Mouse (Mus musculus) common myeloid progenitor, adult 5-6 weeks (primary cell): Measurements from ENCODE around the gene Adgrg2. TPM values are rescaled to one million over a fixed set of nuclear protein-coding genes. Genes with fewer than 3 reads are reported as not detected.
A peak's percentile ranks its signal among the peaks of the same experiment; 100 is the strongest.

Experiments
- ATAC-seq: replicated peaks from 2 replicates; pipeline ENCODE4 v1.8.0; 2016; ENCODE audit warnings: low read depth, mild to moderate bottlenecking, moderate TSS enrichment, inconsistent platforms; ENCODE audit not compliant: poor library complexity, severe bottlenecking
- total RNA-seq: library from RNA; stranded (forward); fragments of 200-1000, 187-1606 nt; gene quantifications from 2 replicates; pipeline ENCODE4 v1.2.3, GENCODE M21; 2017

Gene Adgrg2
- 0.23 and 0.24 TPM in 2 replicates for total RNA-seq

DNA sequence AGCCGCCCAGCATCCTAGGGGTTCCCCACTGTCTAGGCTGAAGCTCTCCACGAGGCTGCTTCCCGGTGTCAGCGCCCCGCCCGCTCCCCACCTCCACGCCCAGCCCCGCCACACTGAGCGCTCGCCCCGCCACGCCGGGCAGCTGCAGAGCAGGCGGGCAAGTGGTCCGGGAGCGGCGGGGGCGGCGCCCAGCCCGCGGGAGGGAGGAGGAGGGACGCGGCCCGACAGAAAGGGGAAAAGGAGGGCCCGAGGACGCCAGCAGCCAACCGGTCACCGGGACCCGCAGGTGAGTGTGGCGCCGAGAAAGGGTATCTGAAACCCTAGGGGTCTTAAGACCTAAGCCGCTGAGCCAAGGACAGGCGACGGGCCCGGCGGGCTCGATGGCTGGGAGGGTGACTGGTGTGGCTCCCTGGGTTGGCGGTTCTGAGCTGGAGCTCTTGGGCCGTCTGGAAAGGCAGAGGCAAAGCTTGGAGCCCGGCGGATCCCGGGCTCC is at the start of gene Adgrg2:
Gene Adgrg2 (plus strand): TSS at position 227 of the 493 bp plus-strand sequence.
- ATAC-seq = peak; percentile 84

DNA sequence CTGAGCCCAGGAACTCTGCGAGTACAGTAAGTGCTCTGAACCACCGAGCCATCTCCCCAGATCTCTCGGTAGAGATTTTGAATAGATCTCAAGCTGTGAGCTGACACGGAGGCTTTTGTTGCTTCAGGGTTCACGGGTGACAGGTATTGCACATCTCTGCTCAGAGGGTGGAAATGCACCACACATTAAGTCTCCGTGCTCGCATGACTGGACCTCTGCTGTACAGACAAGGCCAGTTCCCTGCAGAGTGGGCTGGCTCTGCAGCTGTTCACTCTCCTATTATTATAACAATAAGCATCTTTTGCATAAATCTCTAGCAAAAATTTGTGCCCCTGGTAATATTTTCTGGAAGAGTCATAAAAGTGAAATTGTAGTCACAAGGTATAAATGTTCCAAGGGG is 39.5 kb upstream of the Adgrg2 start:
- no peak for ATAC-seq

DNA sequence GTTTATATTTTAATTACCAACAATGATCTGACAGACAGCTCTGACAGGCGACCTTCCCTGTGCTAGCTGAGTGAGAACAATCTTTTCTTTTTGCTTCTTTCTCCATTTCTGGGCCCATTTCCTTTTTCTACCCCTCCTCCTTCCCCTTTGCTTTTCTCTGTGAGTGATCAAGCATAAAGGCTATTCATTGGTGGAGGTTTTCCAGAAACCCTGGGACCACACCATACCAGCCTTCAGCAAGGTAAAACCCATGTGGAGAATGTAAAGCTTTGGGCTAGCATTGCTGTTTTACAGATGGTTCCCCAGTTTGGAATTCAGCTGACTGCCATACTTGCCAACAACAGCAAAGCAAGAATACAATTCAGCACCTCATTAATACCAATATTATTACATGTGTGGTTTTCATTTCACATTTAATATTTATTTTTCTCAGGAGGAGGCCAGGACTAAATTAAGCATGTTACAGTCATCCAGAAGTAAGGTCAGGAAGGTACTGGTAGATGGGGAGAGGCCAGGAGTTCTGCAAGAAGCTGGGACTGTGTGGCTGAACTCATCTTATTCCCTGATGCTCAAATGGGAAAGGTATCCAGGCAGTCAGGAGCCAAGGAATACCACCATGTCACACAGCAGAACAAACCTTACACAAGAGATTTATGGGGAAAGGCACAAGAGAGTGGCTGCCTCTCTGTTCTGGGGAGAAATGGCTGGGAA is 38.4 kb upstream of the Adgrg2 start:
- ATAC-seq = no peak

DNA sequence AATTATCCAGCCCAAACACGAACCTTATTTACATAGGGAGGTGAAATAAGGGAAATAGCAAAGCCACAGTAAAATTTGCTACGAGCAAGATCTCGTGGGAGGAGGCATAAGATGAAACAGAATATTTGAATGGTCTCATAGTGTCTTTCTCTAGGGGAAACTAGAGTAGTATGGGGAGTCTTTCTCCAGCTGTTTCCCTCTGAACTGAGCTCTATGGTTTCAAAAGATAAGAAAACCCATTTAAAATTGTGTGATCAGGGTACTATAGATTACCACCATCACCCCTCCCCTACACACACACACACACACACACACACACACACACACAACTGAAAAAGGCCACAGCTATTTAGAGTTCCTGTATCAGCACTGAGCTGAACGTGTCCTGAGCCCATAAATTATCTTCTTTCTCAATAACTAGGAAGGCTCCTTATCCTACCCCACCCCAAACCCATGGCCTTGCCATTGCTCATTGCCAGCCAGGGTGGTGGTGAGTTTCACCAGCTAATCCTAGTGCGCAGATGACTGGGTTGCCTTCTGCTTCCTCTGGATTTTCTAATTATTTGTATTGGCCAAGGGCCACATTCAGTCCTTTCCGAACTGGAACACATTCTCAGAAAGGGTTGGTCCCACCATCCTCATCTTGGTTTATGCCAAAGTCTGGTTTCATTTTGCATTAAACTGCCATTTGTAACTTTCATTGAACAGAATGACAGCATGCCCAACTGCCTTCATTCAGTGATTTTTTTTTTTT is 5.6 kb upstream of the Adgrg2 start:
- peak; percentile 88 for ATAC-seq

DNA sequence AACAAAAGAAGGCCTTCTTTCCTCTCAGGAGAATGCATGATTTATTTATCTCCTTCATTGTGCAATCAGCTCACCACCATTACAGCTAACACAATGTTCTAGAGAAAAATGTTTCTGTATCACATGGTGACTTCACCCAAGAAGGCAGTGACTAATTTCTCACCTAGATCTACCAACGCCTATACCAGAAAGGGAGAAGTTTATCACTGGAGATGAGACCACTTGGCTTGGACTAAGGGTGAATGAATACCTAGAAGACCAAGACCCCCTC is 5.1 kb upstream of the Adgrg2 start:
- ATAC-seq = no peak

DNA sequence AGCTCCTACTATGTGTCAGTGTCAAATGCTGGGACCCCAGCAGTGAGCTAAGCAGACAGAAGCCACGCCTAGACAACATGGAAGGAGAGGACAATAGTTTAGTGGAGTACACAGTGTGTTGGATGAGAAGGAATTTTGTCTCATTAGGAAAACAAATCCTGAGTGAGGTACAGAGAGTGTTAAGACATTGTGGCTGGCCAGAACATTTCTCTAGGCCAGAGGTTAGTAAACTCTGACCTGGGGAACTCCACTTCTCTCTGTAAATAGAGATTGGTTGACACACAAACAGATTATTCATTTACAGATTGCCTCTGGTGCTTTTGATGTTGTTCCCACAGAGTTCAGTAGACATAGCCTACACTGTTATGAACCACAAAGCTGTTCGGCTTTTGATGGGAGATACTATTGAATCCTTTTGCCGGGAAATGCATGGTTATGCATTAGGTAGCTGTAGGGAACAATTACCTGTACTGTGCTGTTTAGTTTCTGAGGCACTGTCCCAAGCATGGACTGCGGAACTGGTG is 22.5 kb downstream of the Adgrg2 start:
- ATAC-seq = no peak

DNA sequence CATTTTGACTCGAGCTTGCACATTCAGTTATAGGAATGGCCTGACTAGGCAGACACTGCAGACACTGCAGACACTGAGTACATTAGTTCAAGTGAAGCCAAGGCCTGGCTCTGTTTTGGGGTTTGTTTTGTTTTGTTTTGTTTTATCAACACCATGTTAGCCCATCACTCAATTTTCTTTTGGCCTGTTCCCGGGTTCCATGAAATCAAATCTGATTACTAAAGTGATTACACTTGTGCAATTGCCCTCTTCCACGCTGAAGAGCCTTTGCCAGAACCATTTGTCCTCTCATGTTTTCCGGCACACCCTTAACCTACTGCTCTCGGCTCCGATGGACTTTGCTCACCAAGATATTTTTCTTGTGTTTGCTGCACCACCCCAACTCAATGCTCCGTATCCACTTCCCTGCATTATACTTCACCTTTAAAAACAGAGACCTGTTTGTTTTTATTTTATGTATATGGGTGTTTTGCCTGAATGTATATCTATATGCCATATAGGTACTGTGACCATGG is 23.4 kb downstream of the Adgrg2 start:
- ATAC-seq = no peak

DNA sequence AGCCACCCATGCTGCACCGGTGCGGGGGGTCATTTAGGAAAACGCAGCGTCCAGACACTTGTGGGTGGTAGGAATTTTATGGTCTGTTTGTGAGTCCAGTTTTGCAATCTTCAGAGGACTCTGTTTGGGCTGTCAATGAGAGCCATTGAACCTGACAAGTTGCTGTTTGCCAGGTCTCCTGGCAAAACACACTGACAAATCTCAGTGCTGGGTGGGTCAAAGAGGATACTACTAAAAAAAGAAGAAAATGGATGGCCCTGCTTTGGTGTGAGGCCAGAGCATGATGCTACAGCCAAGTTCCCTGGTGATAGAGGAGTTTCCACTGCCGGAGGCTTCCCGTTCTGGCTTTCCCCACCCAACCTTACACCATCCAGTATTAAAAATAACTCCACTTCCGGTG is 27.9 kb downstream of the Adgrg2 start:
- ATAC-seq = no peak

DNA sequence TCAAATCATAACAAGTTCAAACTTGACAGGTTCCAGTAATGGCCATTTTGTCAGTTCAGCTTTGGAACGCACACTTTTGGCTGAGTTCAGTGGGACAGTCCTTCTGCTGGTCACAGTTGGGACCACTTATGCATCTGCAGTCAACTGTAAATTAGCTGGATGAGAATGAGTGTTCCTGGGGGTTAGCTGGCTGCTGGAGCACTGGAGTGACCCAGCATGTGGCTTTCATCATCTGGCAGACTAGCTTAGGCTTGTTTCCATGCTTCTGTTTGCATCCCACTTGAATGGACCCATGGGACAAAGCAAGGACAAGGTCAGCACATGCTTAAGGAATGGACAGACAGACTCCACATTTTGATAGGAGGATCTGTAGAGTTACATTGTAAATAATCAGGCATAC is 33.2 kb downstream of the Adgrg2 start:
- no peak for ATAC-seq

DNA sequence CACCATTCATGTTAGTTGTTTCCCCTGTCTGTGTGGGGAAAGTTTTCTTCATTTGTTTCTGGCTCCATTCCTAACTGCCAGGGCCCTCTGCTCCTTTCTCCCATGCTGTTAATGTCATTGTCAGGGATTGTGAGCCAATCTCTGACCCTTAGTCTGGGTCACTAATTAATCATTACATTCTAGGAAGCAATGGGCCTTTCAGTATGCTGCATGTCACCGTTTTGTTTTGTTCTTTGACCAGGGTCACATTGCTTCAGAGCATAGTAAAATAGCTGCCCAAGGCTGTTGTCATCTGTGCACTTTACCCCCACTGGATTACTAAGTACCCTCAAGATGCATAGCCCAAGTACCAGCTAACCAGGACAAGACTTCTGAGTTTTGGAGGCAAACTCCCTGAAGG is 36.0 kb downstream of the Adgrg2 start:
- no peak for ATAC-seq

DNA sequence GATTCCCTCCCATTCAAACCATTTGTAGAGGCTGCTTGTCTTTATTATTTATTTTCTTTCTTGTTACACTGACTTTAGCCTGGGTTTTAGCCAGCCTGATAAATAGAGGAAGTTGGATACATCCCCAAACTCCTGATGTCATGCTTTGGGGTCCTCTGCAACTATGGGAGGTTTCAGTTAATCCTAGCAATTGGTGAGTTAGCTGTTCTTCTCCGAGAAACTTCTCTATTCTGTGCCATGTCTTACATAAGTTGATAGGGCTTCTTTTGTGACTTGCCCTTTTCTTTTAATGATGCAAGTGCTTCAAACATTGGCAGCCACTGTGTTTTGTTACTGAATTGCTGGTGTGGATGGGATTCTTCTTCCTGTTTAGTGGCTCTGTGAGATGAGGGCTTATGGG is 36.4 kb downstream of the Adgrg2 start:
- no peak for ATAC-seq

DNA sequence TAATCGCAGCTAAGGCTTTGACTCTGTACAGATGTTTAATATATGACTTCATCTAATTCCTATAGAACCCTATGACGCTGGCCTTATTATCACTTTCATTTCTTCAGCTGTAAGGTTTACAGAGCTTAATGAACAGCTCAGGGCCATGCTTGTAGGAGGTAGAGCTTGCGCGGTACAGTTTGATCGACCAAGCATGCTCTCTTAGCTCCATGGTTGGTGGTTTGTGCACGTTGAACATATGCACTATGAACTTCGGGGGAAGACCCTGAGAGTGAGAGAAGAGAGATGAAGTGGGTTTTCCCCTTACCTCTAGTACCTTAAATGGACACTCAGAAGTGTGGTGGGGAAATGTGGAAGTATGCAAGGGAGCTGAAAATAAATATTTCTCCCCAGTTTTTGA is 41.7 kb downstream of the Adgrg2 start:
- no peak for ATAC-seq

DNA sequence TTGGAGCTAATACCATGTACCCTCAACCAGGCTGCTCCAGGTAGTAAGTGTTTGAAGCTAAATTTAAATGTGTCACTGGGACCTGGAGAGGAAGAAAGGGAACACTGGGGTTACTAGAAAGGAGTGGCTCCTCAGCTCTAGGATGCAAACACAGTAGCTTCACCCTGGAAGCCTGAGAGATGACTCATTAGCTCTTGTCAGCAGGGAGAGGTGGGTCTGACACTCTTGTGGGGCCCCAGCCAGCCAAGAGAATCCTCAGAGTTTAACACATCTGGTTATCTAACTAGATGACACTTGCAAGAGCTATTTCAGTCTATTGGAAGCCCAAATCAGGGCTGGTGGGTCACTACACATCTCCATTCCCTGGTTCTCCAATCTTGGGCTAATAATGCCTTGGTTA is 50.8 kb downstream of the Adgrg2 start:
- no peak for ATAC-seq

DNA sequence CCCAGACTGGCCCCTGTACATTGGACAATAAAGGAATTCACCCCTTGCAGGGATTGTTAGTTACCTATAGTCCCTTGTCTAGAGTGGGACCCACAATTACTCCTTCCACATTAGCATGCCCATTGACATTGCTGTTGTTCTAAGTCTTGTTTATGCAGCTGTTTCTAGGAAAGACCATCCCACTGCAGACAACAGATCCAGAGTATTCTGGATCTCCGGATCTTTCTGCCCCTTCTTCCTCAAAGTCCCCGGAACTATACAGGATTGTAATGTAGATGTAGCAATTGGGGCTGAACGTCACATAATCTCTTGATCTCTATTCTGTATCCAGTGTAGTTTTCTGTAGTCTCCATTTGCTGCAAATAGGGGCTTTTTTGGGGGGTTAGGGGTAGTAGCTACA is 57.9 kb downstream of the Adgrg2 start:
- no peak for ATAC-seq

DNA sequence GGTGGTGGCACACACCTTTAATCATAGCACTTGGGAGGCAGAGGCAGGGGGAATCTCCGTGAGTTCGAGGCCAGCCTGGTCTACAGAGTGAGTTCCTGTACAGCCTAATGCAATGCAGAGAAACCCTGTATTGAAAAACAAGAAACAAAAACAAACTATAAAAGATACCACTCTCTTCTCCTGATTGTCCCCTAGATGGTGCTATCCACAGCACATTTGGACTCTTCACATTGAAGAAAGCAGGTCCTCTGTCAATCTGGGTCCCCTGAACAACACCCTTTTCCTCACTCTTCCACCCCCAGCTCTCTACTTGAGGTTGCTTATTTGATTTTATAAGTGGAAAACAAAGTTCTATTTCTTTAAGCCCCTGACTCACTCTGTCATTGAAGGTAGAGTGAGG is 58.9 kb downstream of the Adgrg2 start:
- 0 out of 2 replicates have a peak, but pooled peaks have one; percentile 50 for ATAC-seq

DNA sequence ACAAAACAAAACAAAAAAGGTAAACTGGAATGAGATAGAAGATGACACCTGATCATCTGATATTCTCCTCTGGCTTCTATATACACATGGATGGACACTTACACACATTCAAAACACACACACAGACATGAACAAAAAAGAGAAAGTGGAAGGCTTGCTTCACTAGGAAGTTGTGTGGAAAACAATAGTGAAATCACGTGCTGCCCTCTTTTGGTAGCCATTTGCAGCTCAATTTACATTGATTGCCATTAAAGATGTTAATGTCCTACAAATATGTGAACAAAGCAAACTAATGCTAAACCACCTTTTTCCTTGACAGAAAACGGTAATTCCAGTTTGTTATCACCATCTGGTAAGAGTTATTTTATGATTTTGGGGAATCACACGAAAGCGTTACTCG is 65.2 kb downstream of the Adgrg2 start:
- ATAC-seq = no peak

DNA sequence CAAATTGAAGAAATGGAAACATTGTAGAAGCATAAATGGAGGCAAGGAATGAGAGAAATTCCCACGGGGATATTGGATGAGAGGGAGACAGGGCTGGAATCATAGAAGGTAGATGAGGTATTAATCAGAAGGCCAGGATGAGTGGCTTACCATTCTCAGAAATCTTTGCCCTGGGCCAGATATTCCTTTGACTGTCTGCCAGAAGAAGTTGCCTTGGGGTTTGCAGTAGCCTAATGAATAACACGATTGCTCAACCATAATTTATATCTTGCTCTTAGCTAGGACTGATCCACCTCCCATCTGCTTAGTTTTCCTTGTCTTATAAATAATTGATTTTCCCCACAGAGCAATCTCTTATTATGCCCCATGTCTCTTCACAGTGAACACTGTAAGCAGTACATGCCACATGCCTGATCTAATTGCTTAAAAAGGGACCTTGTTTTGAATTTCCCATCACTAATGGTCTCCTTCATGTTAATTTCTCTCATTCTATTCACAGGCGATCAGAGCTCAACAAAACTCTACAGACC is 80.8 kb downstream of the Adgrg2 start:
- no peak for ATAC-seq

DNA sequence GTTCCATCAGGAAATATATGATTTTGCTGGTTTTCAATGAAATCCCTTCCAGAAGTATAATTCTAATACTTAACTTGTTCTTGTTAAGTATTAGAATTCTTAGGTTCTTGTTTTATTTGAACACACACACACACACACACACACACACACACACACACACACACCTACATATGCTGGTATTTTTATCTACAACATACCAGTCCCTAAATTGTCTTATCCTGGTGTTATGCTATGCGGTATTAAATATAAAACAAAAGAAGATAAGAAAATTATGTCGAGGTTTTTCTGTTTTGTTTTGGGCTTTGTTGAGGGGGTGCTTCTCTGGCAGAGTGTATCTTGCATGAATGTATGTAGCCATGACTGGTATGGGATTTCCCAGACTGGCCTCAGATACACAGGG is 99.3 kb downstream of the Adgrg2 start:
- no peak for ATAC-seq

DNA sequence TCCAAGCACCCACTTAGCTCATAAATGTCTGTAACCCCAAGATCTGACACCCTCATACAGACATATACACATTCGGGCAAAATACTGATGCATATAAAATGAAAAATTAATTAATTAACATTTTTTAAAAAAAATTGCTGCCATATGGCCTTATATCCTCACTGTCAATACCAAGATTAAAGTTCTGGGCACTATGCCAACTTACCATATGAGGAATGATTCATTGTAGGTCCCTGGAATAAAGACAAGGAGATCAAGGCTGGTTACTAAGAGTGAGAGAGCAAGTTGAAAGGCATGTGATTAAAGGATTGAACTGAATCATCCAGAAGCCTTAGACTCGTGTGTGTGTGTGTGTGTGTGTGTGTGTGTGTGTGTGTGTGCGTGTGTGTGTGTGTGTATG is 103.8 kb downstream of the Adgrg2 start:
- ATAC-seq = no peak

DNA sequence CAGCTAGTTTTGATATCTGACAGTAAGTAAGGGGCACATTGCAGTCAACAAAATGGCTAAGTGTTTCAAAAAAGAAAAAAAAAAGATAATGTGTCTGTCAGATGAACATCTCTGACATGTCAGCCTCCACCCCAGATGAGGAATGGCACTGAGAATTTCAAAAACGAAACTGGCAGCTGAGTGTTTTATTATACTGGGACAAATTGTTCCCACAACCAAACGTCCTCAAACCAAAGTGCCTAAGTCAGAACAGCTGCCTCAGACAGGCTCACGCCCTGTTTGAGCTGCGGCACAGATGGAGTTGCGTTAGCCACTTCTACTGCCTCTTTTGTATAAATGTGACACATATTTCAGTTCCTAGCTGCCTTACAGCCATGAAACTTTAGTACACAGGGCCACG is 104.4 kb downstream of the Adgrg2 start:
- ATAC-seq = no peak

DNA sequence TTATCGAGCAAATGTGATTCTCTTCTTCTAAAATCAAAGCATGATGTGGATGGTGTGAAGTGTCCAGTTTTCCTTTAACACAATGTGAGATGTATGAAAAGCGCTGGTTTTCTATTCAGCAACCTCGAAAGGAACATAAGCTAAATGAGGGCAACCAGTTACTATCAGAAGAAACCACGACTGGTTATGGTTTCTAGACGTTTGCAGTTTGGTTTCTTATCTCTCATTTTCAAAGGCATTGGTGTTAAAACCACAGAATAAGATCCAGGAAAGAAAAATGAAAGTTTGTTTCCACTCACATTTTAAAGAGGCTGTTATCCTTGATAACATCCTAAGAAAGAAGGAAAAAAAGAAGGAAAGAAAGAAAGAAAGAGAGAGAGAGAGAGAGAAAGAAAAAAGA is 106.0 kb downstream of the Adgrg2 start:
- ATAC-seq = peak; percentile 50; the same call in 1 of the 2 replicates
